Mouse (Mus musculus): ENCODE results near the gene Atpif1. TPM values are rescaled to one million over a fixed set of nuclear protein-coding genes. Genes with fewer than 3 reads are reported as not detected.

Gene Atpif1
- polyA plus RNA-seq, 1 experiment from 2014 or later = 1,262 TPM

DNA sequence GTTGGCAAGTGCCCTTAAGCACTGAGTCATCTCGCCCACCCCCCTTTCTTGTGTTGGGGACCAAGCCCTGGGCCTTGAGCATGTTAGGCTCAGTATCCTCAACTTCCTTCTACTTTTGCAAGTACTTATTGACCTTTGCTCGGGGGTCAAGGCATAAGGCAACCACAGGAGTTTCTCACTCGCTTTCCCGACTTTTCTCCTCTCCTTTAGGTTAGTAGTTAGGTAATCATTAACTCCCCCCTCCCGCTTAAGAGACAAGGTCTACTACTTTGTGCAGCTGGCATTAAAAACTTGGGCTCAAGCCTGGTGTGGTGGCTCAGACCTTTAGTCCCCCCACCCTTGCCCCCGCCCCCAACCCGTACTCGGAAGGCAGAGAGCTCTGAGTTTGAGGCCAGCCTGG, 15.4 kb downstream of the Atpif1 start:
- no peak overlapping the region for H3K4me2 ChIP-seq
- H3K4me1 ChIP-seq (ENCODE audit: control insufficient read depth, insufficient read depth, low read length) = peaks cover 8% of the 10 kb centered on the region
- no peaks in the 10 kb centered on the region for H3K9me3 ChIP-seq (replicated peaks; ENCODE audit: control insufficient read depth, low read length)
- no peak overlapping the region for H3K4me3 ChIP-seq (ENCODE audit: low read depth, low read length)
- H3K27me3 ChIP-seq (ENCODE audit: control insufficient read depth, insufficient read depth, low read length) = no peaks in the 10 kb centered on the region
- 79% methylated on average over 8 of the region's 8 CpGs for WGBS (ENCODE audit: insufficient replicate concordance)
- no peak overlapping the region for H3K27ac ChIP-seq (ENCODE audit: low read depth, low read length)
- ATAC-seq (replicated peaks; ENCODE audit: insufficient number of reproducible peaks, low FRiP score, low TSS enrichment) = no peak
- no peak overlapping the region for H3K9ac ChIP-seq (ENCODE audit: low read depth, low read length)
- no peaks in the 10 kb centered on the region for H3K36me3 ChIP-seq (ENCODE audit: control insufficient read depth, insufficient read depth, low read length)

DNA sequence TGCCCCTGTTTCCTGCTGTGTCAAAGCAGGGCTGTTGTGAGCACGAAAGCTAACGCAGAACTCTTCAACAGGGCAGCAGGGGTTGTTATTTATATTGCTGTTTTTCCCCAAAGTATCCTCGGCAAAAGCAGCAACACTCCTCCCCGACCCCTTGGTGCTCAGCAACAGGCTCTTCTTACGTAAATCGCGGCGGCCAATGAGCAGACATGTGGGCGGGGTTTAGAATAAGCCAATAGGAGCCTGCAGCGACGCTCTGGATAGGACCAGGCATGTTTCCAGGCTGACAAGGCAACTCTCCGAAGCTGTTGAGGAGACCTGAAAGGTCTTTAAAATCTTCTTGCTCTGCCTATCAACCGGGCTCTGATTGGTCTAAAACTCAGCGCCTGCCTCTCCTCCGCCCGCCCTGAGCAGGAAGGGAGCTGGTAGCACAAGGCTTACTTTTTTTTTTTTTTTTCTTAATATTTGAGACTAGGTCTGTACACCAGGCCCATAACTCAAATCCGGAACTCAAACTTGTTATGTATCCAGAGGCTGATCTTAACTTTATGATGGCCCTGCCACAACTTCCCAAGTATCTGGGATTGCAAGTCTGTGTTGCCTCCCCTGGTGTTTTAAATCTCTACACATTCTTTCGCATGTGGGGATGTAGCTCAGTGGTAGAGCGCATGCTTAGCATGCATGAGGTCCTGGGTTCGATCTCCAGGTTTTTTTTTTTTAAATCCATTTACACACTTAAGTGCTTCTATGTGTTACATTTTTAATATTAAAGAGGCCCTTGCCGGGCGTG, 17.9 kb downstream of the Atpif1 start:
- 20% methylated on average over 22 of the region's 22 CpGs for WGBS (ENCODE audit: insufficient replicate concordance)
- Histone ChIP-seq H3K27ac (ENCODE audit: low read depth, low read length) (peak overlapping the region; percentile 85), H3K4me3 (ENCODE audit: low read depth, low read length) (peak overlapping the region; percentile 58), H3K9me3 (replicated peaks; ENCODE audit: control insufficient read depth, low read length) (no peaks in the 10 kb centered on the region), H3K9ac (ENCODE audit: low read depth, low read length) (peak overlapping the region; percentile 70), H3K4me2 (peak overlapping the region; percentile 97), H3K36me3 (ENCODE audit: control insufficient read depth, insufficient read depth, low read length) (no peaks in the 10 kb centered on the region), H3K4me1 (ENCODE audit: control insufficient read depth, insufficient read depth, low read length) (peaks cover 8% of the 10 kb centered on the region), H3K27me3 (ENCODE audit: control insufficient read depth, insufficient read depth, low read length) (no peaks in the 10 kb centered on the region)
- ATAC-seq (replicated peaks; ENCODE audit: insufficient number of reproducible peaks, low FRiP score, low TSS enrichment) = peak; percentile 92

DNA sequence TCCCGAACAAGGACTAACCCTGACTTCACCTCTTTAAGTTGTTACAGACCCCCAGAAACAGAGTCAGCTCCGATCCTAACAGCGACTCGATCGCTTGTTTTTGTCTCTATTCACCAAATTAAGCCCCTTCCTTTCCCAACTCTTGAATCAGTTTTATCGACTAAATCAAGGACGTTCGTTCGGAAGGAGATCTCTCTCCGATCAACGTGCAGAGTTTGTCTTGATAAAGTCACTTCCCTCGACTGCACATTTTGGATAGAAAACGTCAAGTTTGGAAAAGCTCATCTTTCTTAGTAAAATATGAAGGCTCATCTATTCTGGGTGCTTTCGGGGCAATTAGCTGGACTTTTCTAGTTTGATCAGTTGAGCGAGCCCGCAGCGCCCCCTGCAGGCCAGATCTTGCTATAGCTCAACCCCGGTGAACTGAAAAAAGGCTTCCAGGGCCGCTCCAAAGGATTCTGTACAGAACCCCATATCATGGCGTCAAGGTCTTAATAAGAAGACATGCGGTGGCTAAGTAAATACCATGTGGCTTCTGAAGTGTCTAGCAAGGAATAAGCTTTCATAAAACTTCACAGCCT, 18.8 kb downstream of the Atpif1 start:
- H3K9ac ChIP-seq (ENCODE audit: low read depth, low read length) = peak overlapping the region; percentile 70
- WGBS (ENCODE audit: insufficient replicate concordance) = 2% methylated on average over 21 of the region's 21 CpGs
- peak overlapping the region; percentile 85 for H3K27ac ChIP-seq (ENCODE audit: low read depth, low read length)
- ATAC-seq (replicated peaks; ENCODE audit: insufficient number of reproducible peaks, low FRiP score, low TSS enrichment) = no peak
- H3K4me1 ChIP-seq (ENCODE audit: control insufficient read depth, insufficient read depth, low read length) = peaks cover 8% of the 10 kb centered on the region
- peak overlapping the region; percentile 58 for H3K4me3 ChIP-seq (ENCODE audit: low read depth, low read length)
- H3K27me3 ChIP-seq (ENCODE audit: control insufficient read depth, insufficient read depth, low read length) = no peaks in the 10 kb centered on the region
- H3K36me3 ChIP-seq (ENCODE audit: control insufficient read depth, insufficient read depth, low read length) = no peaks in the 10 kb centered on the region
- no peaks in the 10 kb centered on the region for H3K9me3 ChIP-seq (replicated peaks; ENCODE audit: control insufficient read depth, low read length)
- peak overlapping the region; percentile 97 for H3K4me2 ChIP-seq

GRCm38 (mm10) chr4:132513395-132514273, 19.8 kb downstream of the Atpif1 start:
- H3K27me3 ChIP-seq (ENCODE audit: control insufficient read depth, insufficient read depth, low read length) = no peaks in the 10 kb centered on the region
- no peaks in the 10 kb centered on the region for H3K36me3 ChIP-seq (ENCODE audit: control insufficient read depth, insufficient read depth, low read length)
- WGBS (ENCODE audit: insufficient replicate concordance) = 34% methylated on average over 14 of the region's 14 CpGs
- H3K4me2 ChIP-seq = peak overlapping the region; percentile 31
- no peak overlapping the region for H3K9ac ChIP-seq (ENCODE audit: low read depth, low read length)
- no peak for ATAC-seq (replicated peaks; ENCODE audit: insufficient number of reproducible peaks, low FRiP score, low TSS enrichment)
- no peak overlapping the region for H3K4me3 ChIP-seq (ENCODE audit: low read depth, low read length)
- peaks cover 8% of the 10 kb centered on the region for H3K4me1 ChIP-seq (ENCODE audit: control insufficient read depth, insufficient read depth, low read length)
- no peak overlapping the region for H3K27ac ChIP-seq (ENCODE audit: low read depth, low read length)
- H3K9me3 ChIP-seq (replicated peaks; ENCODE audit: control insufficient read depth, low read length) = no peaks in the 10 kb centered on the region

DNA sequence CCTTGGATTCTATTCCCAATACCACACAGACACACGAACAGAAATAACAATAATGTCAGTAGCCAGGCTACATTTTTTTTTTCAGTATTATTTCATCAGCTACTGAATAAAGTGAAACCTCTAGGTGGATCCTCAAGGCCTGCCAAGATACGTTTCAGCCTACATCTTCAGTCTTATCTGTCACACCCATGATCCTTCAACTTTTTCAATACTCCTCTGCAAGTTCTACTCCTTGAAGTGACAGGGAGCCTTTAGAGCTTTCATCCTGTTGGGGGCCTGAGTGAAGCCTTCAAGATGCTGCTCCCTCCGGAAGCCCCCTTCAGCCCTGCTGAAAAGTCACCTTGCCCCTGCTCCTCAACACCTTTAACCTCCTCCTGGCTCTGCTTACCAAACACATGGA, 21.4 kb downstream of the Atpif1 start:
- Histone ChIP-seq H3K4me1 (ENCODE audit: control insufficient read depth, insufficient read depth, low read length) (peaks cover 13% of the 10 kb centered on the region), H3K27me3 (ENCODE audit: control insufficient read depth, insufficient read depth, low read length) (no peaks in the 10 kb centered on the region), H3K36me3 (ENCODE audit: control insufficient read depth, insufficient read depth, low read length) (no peaks in the 10 kb centered on the region), H3K4me2 (no peak overlapping the region), H3K9ac (ENCODE audit: low read depth, low read length) (no peak overlapping the region), H3K4me3 (ENCODE audit: low read depth, low read length) (no peak overlapping the region), H3K9me3 (replicated peaks; ENCODE audit: control insufficient read depth, low read length) (no peaks in the 10 kb centered on the region), H3K27ac (ENCODE audit: low read depth, low read length) (no peak overlapping the region)
- WGBS (ENCODE audit: insufficient replicate concordance) = 65% methylated on average over 3 of the region's 3 CpGs
- no peak for ATAC-seq (replicated peaks; ENCODE audit: insufficient number of reproducible peaks, low FRiP score, low TSS enrichment)

- Histone ChIP-seq H3K27me3 (ENCODE audit: control insufficient read depth, insufficient read depth, low read length) (no peaks in the 10 kb centered on the region), H3K4me1 (ENCODE audit: control insufficient read depth, insufficient read depth, low read length) (peaks cover 15% of the 10 kb centered on the region), H3K9ac (ENCODE audit: low read depth, low read length) (peak within 1 kb of the TSS; percentile 70), H3K4me3 (ENCODE audit: low read depth, low read length) (peak within 1 kb of the TSS; percentile 68), H3K36me3 (ENCODE audit: control insufficient read depth, insufficient read depth, low read length) (no peaks in the 10 kb centered on the region), H3K4me2 (peak within 1 kb of the TSS; percentile 85), H3K27ac (ENCODE audit: low read depth, low read length) (peak within 1 kb of the TSS; percentile 71), H3K9me3 (replicated peaks; ENCODE audit: control insufficient read depth, low read length) (no peaks in the 10 kb centered on the region)
- ATAC-seq (replicated peaks; ENCODE audit: insufficient number of reproducible peaks, low FRiP score, low TSS enrichment) = peak; percentile 88
- WGBS (ENCODE audit: insufficient replicate concordance) = under 1% methylated on average over 32 of the region's 32 CpGs
Observed at GRCm38 (mm10) chr4:132510352-132510798, 23.1 kb downstream of the Atpif1 start, which contains the start of gene Sesn2. Gene Sesn2, minus strand, starts transcription at chr4:132510501.

GRCm38 (mm10) chr4:132509621-132510296, 23.7 kb downstream of the Atpif1 start:
- under 1% methylated on average over 52 of the region's 52 CpGs for WGBS (ENCODE audit: insufficient replicate concordance)
- Histone ChIP-seq H3K4me3 (ENCODE audit: low read depth, low read length) (peak overlapping the region; percentile 68), H3K27ac (ENCODE audit: low read depth, low read length) (peak overlapping the region; percentile 71), H3K9ac (ENCODE audit: low read depth, low read length) (peak overlapping the region; percentile 70), H3K4me1 (ENCODE audit: control insufficient read depth, insufficient read depth, low read length) (peaks cover 21% of the 10 kb centered on the region), H3K36me3 (ENCODE audit: control insufficient read depth, insufficient read depth, low read length) (no peaks in the 10 kb centered on the region), H3K4me2 (peak overlapping the region; percentile 85), H3K9me3 (replicated peaks; ENCODE audit: control insufficient read depth, low read length) (no peaks in the 10 kb centered on the region), H3K27me3 (ENCODE audit: control insufficient read depth, insufficient read depth, low read length) (no peaks in the 10 kb centered on the region)
- peak; percentile 68 for ATAC-seq (replicated peaks; ENCODE audit: insufficient number of reproducible peaks, low FRiP score, low TSS enrichment)

DNA sequence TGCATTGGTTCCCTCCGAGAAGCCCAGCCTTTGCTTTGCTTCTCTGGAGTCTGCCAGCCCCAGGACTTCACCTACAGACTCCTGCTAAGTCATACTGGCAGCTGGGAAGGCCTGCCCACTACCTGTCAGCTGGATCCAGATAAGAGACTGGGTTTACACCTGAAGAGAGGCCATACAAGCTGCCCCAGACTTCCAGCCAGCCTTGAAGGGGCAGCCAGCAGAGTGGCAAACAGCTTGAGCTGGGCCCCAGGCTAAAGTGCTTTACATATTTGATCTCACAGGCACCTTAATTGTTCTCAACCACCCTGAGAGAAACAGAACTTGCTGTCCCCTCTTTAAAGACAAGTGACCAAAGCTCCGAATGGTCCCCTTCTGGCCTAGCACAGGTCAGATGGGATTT, 26.2 kb downstream of the Atpif1 start:
- no peaks in the 10 kb centered on the region for H3K36me3 ChIP-seq (ENCODE audit: control insufficient read depth, insufficient read depth, low read length)
- ATAC-seq (replicated peaks; ENCODE audit: insufficient number of reproducible peaks, low FRiP score, low TSS enrichment) = no peak
- no peak overlapping the region for H3K9ac ChIP-seq (ENCODE audit: low read depth, low read length)
- no peaks in the 10 kb centered on the region for H3K9me3 ChIP-seq (replicated peaks; ENCODE audit: control insufficient read depth, low read length)
- H3K27ac ChIP-seq (ENCODE audit: low read depth, low read length) = no peak overlapping the region
- H3K4me1 ChIP-seq (ENCODE audit: control insufficient read depth, insufficient read depth, low read length) = peaks cover 14% of the 10 kb centered on the region
- 34% methylated on average over 2 of the region's 2 CpGs for WGBS (ENCODE audit: insufficient replicate concordance)
- no peak overlapping the region for H3K4me3 ChIP-seq (ENCODE audit: low read depth, low read length)
- peak overlapping the region; percentile 5; the same call in 1 of the 2 replicates for H3K4me2 ChIP-seq
- H3K27me3 ChIP-seq (ENCODE audit: control insufficient read depth, insufficient read depth, low read length) = no peaks in the 10 kb centered on the region
